Mouse (Mus musculus) macrophage (primary cell): Measurements from ENCODE around the gene Rora. TPM values are rescaled to one million over a fixed set of nuclear protein-coding genes. Genes with fewer than 3 reads are reported as not detected.

ENCODE experiments used
- H3K27ac ChIP-seq: fragments of 350-480 bp; formaldehyde crosslinking; 2 replicates; pipeline ENCODE4 v1.9.0; 2021
- H3K36me3 ChIP-seq: fragments of 350-480 bp; formaldehyde crosslinking; 2 replicates; pipeline ENCODE4 v1.9.0; 2021; ENCODE audit errors: inconsistent target
- H3K4me3 ChIP-seq: fragments of 350-480 bp; formaldehyde crosslinking; 2 replicates; pipeline ENCODE4 v1.9.0; 2021; ENCODE audit errors: inconsistent target
- H3K79me2 ChIP-seq: fragments of 350-480 bp; formaldehyde crosslinking; 2 replicates; pipeline ENCODE4 v1.9.0; 2021; ENCODE audit errors: inconsistent target
- WGBS: methylation state at CpG from one replicate; pipeline ENCODE4 v1.1.7; 2026; ENCODE audit warnings: inconsistent platforms; ENCODE audit not compliant: missing documents; 5-methylcytosine and 5-hydroxymethylcytosine counted together
- polyA plus RNA-seq: library from polyadenylated mRNA; stranded (reverse); fragments of 250-400 nt; gene quantifications from 3 replicates; pipeline ENCODE4 v1.2.4, GENCODE M21; 2018; ENCODE audit warnings: inconsistent platforms

Gene Rora
- polyA plus RNA-seq, 1 experiment from 2014 or later: 4.5 TPM

DNA sequence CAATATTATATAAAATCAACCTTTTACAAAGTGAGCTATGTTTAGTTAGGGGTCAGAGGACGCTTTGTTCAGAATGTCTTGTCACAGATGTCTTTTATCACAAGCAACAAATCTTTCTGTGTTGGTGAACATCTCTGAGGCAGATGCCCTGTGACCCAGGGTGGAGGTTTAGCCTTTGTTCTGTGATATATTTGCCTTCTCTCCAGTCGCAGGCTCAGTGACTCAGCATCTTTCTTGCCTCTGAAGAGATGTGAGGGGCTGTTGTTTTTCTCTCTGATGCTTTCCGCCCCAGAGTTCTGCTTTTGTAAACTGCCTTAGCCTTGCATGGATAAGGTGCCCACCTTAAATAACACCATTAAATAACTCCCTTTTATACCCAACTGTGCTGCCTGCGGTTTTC lies 488.3 kb downstream of the Rora start:
- H3K36me3 ChIP-seq: no peaks in the 10 kb centered on the region
- 45% methylated on average over 4 of the region's 4 CpGs for WGBS

GRCm38 (mm10) chr9:69146937-69147336 lies 493.4 kb downstream of the Rora start:
- 93% methylated on average over 1 of the region's 1 CpGs for WGBS
- H3K27ac ChIP-seq: no peak overlapping the region
- no peaks in the 10 kb centered on the region for H3K36me3 ChIP-seq
- no peaks in the 10 kb centered on the region for H3K79me2 ChIP-seq
- H3K4me3 ChIP-seq: no peak overlapping the region

More for the DNA sequence above, 488.3 kb downstream of the Rora start:
- H3K27ac ChIP-seq: no peak overlapping the region
- no peaks in the 10 kb centered on the region for H3K79me2 ChIP-seq
- no peak overlapping the region for H3K4me3 ChIP-seq

DNA sequence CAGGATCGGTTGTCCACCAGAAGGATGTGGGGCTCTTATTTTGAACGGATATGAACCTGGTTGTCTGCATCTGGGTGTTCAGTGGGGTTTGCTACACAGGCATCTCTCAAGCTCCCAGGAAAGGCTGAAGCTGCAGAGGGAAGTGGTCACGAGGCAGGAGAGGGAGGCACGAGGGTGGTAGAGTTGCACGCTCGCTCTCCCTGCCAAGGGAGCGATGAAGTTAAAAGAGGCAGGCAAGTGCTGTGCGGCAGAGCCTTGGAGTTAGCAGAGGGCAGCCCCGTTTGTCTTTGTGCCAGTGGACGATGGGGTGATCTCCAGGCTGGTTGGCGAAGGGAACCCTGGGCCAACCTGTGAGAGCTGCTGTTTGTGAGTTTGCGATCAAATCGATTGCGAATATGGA lies 496.6 kb downstream of the Rora start:
- WGBS: 43% methylated on average over 14 of the region's 14 CpGs
- H3K79me2 ChIP-seq: no peaks in the 10 kb centered on the region
- no peak overlapping the region for H3K4me3 ChIP-seq
- H3K27ac ChIP-seq: no peak overlapping the region
- H3K36me3 ChIP-seq: no peaks in the 10 kb centered on the region

- Histone ChIP-seq H3K36me3 (no peaks in the 10 kb centered on the region), H3K79me2 (no peaks in the 10 kb centered on the region), H3K27ac (no peak overlapping the region), H3K4me3 (no peak overlapping the region)
- 93% methylated on average over 5 of the region's 5 CpGs for WGBS
Observed at GRCm38 (mm10) chr9:69154684-69155083, 501.1 kb downstream of the Rora start.

DNA sequence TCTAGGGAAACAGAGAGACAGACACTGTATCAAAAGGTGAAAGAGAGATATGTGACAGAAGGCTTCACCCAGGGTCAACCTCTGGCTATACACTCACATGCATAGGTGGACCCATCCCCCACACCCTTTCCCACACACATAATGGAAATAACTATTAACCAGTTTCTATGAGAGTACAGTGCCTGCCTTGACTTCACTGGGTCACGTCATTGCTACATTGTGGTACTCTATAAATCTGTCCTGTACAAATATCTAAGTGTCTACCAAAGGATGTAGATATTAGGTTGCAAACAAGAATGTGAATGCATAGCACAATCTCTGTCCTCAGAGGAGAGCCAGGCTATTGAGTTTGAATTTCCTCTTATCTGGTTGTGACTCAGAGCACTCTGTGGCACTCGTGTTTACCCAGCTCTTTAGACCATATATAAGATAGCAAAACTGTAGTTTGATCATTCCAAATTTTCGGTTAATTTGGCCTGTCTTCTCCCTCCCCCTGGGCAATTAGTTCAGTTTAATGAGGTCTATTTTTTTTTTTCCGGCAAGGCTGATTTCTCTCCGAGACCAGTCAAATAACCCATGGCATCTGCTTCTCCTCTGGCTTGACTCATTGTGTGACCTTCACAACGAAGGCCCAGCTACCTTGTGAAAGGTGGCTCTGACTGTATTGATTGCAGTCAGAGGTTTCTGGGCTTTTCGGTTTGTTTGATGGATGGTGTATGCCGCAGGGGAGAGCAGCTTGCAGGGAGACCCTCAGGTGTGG lies 502.4 kb downstream of the Rora start:
- Histone ChIP-seq H3K4me3 (no peak overlapping the region), H3K27ac (no peak overlapping the region), H3K79me2 (no peaks in the 10 kb centered on the region), H3K36me3 (no peaks in the 10 kb centered on the region)
- WGBS: 96% methylated on average over 8 of the region's 8 CpGs

DNA sequence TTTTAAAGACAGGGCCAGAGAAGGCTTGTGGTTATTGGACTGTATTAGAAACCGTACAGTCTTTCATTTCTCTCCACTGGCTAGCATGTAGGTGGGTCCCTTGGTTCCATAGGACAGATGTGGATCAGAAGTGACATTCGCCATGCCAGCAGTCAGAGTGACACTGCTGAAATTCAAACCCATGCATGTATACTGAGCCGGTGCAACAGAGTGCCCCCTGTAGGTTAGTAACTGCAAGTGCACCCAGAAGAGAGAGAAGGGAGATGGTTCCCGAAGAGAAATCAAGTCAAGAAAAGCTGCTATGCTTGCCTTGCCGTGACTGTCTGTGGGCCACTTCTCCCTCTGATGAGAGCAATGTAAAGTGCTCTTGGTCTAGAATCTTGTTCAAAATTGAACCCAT lies 507.2 kb downstream of the Rora start:
- H3K4me3 ChIP-seq: no peak overlapping the region
- WGBS: 90% methylated on average over 5 of the region's 5 CpGs
- no peaks in the 10 kb centered on the region for H3K36me3 ChIP-seq
- H3K27ac ChIP-seq: no peak overlapping the region
- H3K79me2 ChIP-seq: no peaks in the 10 kb centered on the region

DNA sequence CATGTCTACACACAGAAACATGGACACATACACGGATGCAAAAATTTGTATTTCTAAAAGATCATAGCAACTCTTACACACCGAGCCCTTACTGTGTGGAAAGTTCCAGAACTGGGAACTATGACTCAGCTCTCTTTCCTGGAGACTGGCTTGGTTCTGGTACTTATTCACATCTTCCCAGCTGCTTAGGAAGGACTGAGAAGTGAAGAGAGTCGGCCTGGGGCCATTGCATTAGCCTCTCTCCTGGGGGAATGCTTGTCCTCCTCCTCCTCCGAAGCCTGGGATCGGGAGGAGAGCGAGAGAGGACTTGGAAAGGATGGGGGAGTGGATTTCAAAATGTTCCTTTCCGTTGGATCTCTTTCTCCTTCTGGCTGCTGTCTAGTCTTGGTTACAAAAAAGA lies 511.1 kb downstream of the Rora start:
- H3K79me2 ChIP-seq: no peaks in the 10 kb centered on the region
- H3K36me3 ChIP-seq: no peaks in the 10 kb centered on the region
- H3K27ac ChIP-seq: no peak overlapping the region
- H3K4me3 ChIP-seq: no peak overlapping the region
- 73% methylated on average over 6 of the region's 7 CpGs for WGBS

DNA sequence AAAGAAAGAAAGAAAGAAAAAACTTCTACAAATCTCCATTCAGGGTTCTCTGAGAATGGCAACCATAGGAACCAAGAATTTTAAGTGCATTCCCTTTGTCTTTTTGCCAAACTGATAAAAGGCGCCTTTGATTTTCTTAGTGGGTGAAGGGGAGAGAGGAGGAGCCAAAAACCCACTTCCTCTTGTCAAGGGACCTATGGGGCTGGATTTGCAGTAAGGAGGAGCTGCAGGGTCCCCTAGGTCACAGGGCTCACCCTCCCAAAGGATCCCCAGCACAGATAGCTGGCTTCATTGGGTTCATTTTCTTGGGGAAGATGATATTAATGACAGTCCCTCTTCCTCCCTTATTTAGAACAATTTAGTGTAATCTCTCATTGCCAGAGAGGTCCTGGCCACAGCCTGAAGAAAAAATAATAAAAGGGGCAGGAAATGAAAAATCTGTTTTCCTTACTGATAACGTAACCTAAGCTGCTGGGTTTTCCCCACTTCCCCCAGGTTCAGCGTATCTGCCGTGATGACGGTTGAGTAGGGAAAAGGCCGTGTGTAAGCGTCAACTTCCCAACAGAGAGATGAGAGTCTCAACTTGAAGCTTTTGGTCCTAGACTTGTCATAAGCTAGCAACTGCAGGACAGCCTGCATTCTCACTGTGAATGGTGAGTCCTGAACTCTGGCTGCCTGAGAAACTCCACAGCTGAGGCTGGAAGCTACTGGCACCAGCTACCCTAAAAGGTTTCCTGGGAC lies 511.7 kb downstream of the Rora start:
- Histone ChIP-seq H3K27ac (no peak overlapping the region), H3K36me3 (no peaks in the 10 kb centered on the region), H3K4me3 (no peak overlapping the region), H3K79me2 (no peaks in the 10 kb centered on the region)
- WGBS: 6% methylated on average over 7 of the region's 7 CpGs

DNA sequence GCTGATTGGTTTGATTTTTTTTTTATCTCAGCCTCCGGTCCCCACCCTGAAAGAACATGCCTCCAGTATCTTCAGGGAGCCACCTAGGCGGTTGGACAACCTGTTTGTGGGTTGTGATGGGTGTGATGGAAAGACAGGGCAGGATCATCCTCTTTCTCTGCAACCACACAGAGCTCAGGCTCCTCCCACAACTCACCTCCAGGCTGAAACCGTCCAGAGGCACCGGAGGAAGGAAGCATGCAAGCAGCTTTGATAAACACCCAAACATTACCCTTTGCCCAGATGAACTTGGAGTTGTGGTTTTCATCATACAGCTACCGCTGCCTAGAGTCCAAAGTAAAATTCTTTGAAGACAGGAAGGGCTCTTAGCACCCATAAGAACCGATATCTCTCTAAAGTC lies 520.5 kb downstream of the Rora start:
- Histone ChIP-seq H3K4me3 (no peak overlapping the region), H3K79me2 (no peaks in the 10 kb centered on the region), H3K36me3 (no peaks in the 10 kb centered on the region), H3K27ac (no peak overlapping the region)
- 19% methylated on average over 6 of the region's 6 CpGs for WGBS

DNA sequence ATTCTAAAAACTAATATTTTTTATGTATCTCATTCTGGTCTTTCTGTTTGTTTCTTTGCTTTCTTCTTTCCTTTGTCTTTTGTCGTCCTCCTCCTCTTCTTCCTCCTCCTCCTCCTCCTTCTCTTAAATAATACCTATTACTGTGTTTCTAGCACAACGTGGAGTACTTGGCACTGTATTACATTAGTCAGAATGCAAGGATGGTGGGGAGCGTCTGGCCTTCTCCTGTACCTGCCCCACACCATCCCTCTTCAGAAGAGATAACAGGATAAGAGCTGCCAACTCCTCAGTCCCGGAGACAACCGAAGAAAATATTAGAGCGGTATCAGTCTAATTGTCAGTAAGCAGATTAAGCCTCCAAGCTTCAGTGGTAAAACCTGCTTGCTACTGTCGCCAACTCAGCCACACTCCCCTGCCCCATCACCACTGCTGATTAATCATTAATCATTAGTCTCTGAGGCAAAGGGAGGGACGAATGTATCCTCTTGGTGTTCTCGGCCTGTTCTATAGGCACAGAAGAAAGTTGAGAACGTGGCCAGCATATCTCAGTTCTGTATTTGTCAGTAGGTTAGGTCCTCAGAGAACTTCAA lies 521.0 kb downstream of the Rora start:
- no peak overlapping the region for H3K4me3 ChIP-seq
- 78% methylated on average over 10 of the region's 10 CpGs for WGBS

GRCm38 (mm10) chr9:69176988-69177387 lies 523.4 kb downstream of the Rora start:
- Histone ChIP-seq H3K4me3 (no peak overlapping the region), H3K27ac (no peak overlapping the region), H3K36me3 (no peaks in the 10 kb centered on the region), H3K79me2 (no peaks in the 10 kb centered on the region)
- 94% methylated on average over 3 of the region's 3 CpGs for WGBS

More for the DNA sequence above, 521.0 kb downstream of the Rora start:
- no peak overlapping the region for H3K27ac ChIP-seq
- H3K79me2 ChIP-seq: no peaks in the 10 kb centered on the region
- no peaks in the 10 kb centered on the region for H3K36me3 ChIP-seq

DNA sequence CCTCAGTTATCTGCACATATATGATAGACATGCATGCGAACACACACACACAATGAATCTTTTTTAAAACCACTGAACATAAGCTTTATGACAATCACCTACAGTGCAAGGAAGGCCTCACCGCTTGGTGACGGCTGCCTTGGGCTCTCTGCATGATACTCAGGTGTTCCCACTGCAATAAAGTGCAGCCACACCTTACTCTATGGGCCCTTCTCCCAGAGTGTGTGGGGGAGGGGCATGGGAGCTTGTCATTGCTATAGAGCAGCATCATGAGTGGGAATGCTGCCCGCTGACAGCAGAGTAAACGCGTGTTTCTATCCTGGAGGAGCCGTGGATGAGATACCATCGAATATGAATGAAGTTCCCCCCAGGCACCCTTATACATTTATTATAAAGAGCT lies 525.6 kb downstream of the Rora start:
- H3K27ac ChIP-seq: no peak overlapping the region
- 93% methylated on average over 8 of the region's 8 CpGs for WGBS
- no peaks in the 10 kb centered on the region for H3K79me2 ChIP-seq
- H3K36me3 ChIP-seq: no peaks in the 10 kb centered on the region
- H3K4me3 ChIP-seq: no peak overlapping the region

DNA sequence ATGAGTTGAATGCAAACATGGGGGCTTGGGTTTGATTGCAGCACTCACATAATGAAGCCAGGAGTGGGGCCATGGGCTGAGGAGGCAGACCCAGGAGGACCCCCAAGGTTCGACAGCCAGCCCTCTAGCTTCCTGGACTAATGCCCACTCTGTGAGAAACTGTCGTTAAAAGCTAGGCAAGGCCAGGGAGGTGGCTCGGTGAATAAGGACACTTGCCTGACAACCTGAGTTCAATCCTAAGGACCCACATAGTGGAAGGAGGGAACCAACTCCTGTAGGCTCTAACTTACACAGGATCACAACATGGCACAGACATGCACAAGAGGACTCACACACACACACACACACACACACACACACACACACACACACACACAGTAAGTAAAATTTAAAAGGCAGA lies 527.4 kb downstream of the Rora start:
- Histone ChIP-seq H3K4me3 (no peak overlapping the region), H3K27ac (no peak overlapping the region), H3K36me3 (no peaks in the 10 kb centered on the region), H3K79me2 (no peaks in the 10 kb centered on the region)
- WGBS: 70% methylated on average over 3 of the region's 3 CpGs

GRCm38 (mm10) chr9:69181411-69181810 lies 527.8 kb downstream of the Rora start:
- no peaks in the 10 kb centered on the region for H3K79me2 ChIP-seq
- H3K4me3 ChIP-seq: no peak overlapping the region
- H3K27ac ChIP-seq: no peak overlapping the region
- H3K36me3 ChIP-seq: no peaks in the 10 kb centered on the region

DNA sequence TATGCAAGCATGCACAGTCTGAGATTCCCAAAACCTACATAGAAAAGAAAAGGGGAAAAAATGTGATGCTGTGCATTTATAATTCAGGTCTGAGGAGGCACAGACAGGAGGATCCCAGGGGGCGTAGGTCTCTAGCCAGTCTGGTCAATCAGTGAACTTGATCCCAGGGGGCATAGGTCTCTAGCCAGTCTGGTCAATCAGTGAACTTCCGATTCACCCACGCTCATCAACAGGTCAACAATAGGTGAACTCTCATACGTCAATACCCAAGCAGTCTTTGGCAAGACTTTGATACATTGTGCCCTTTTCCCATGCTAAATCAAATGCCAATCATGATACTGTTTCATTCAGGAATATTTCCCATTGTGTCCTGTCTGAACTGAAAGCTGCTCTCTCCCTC lies 530.3 kb downstream of the Rora start:
- H3K27ac ChIP-seq: no peak overlapping the region
- H3K79me2 ChIP-seq: no peaks in the 10 kb centered on the region
- H3K36me3 ChIP-seq: no peaks in the 10 kb centered on the region
- no peak overlapping the region for H3K4me3 ChIP-seq
- 98% methylated on average over 4 of the region's 4 CpGs for WGBS
